Mouse (Mus musculus) limb, embryonic 14.5 days (tissue): Measurements from ENCODE around the gene Adgra3. TPM values are rescaled to one million over a fixed set of nuclear protein-coding genes. Genes with fewer than 3 reads are reported as not detected.

Source experiments
- ATAC-seq: fragments of 200-750 bp; cut with Nextera tagmentation; 2 replicates; pipeline ENCODE4 v1.8.0; 2017; ENCODE audit warnings: low read depth, moderate number of reproducible peaks, moderate TSS enrichment; ENCODE audit not compliant: low FRiP score
- DNase-seq: peaks from one replicate; pipeline ENCODE4 v3.0.0-alpha.2; 2015; ENCODE audit warnings: low spot score
- H3K27ac ChIP-seq: fragments of 300-500 bp; sonication (generic); replicated peaks from 2 replicates; pipeline ENCODE4 v1.5.1; 2014; ENCODE audit warnings: low read depth, mild to moderate bottlenecking, low read length, moderate library complexity, mixed read lengths
- H3K27me3 ChIP-seq: fragments of 300-500 bp; sonication (generic); 2 replicates; pipeline ENCODE4 v1.6.1; 2014; ENCODE audit warnings: low read length, mixed read lengths; ENCODE audit not compliant: control insufficient read depth, insufficient read depth
- H3K36me3 ChIP-seq: fragments of 300-500 bp; sonication (generic); 2 replicates; pipeline ENCODE4 v1.6.1; 2014; ENCODE audit warnings: mild to moderate bottlenecking, low read length, moderate library complexity, mixed read lengths; ENCODE audit not compliant: control insufficient read depth, insufficient read depth
- H3K4me1 ChIP-seq: fragments of 300-500 bp; sonication (generic); 2 replicates; pipeline ENCODE4 v1.6.1; 2014; ENCODE audit warnings: antibody characterized with exemption, low read length, mixed read lengths; ENCODE audit not compliant: control insufficient read depth, insufficient read depth
- H3K4me2 ChIP-seq: fragments of 300-500 bp; sonication (generic); replicated peaks from 2 replicates; pipeline ENCODE4 v1.6.1; 2014; ENCODE audit warnings: low read depth, mild to moderate bottlenecking, low read length, moderate library complexity; ENCODE audit not compliant: severe bottlenecking
- H3K4me3 ChIP-seq: fragments of 300-500 bp; sonication (generic); replicated peaks from 2 replicates; pipeline ENCODE4 v1.5.1; 2014; ENCODE audit warnings: low read length
- H3K9ac ChIP-seq: fragments of 300-500 bp; sonication (generic); 2 replicates; pipeline ENCODE4 v1.6.1; 2014; ENCODE audit warnings: mild to moderate bottlenecking, low read depth, low read length, moderate library complexity; ENCODE audit not compliant: severe bottlenecking
- H3K9me3 ChIP-seq: fragments of 300-500 bp; sonication (generic); 2 replicates; pipeline ENCODE4 v1.6.1; 2016; ENCODE audit warnings: low read length; ENCODE audit not compliant: control insufficient read depth
- POLR2A ChIP-seq: fragments of 200-500 bp; IDR thresholded peaks from 2 replicates; pipeline ENCODE4 v1.8.0; 2012; ENCODE audit warnings: inconsistent platforms, mild to moderate bottlenecking, moderate library complexity, borderline replicate concordance; ENCODE audit not compliant: insufficient read depth, insufficient read length; ENCODE audit errors: extremely low read depth
- WGBS: fragments of 180-500 bp; shearing (Covaris S2); extraction: QIAGEN DNeasy Blood & Tissue Kit; methylation state at CpG from one replicate; pipeline ENCODE4 v1.1.7; 2014; 5-methylcytosine and 5-hydroxymethylcytosine counted together
- polyA plus RNA-seq, 2 experiments: library from polyadenylated mRNA; depleted of rRNA in 1 of 2; stranded (reverse) in 1 of 2; unstranded in 1 of 2; fragments of >200 nt; fragmentation: Nextera tagmentation in 1 of 2; extraction: Ambion mirVana in 1 of 2; gene quantifications; 2 replicates each; pipeline versions ENCODE4 v1.2.1 to v1.2.3; 2012 to 2014

The Adgra3 gene
- polyA plus RNA-seq, 2 experiments, result 55.4 to 90.8 TPM

DNA sequence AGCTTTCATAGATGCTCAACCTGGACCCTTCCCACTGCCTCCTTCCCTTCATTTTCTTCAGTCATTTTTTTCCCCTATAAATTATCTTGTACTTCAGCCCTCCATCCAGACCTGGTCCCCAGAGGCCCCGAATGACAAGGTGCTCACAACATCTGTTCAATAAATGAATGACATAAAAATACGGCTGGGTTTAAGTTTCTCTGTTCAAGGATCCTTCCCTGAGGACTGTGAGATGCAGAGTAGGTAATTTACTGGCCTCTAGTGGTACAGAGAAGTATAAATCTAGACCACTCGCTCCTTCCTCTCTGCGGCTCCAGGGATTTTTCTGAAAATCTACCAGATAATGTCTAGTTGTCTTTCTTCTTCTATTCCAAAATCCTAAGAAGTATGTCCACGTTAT is 26.5 kb downstream of the Adgra3 start:
- no peak overlapping the region for H3K4me2 ChIP-seq
- no peaks in the 10 kb centered on the region for H3K27me3 ChIP-seq
- DNase-seq (peak; percentile 49), ATAC-seq (peak; percentile 50; the same call in 1 of the 2 replicates)
- 0 out of 2 replicates have a peak, but pooled peaks cover 4% of the 10 kb centered on the region for H3K36me3 ChIP-seq
- no peak for TF ChIP-seq POLR2A
- no peak overlapping the region for H3K4me3 ChIP-seq
- no peak overlapping the region for H3K27ac ChIP-seq
- no peaks in the 10 kb centered on the region for H3K9me3 ChIP-seq
- H3K4me1 ChIP-seq, result peaks cover 48% of the 10 kb centered on the region
- WGBS, result 43% methylated on average over 5 of the region's 5 CpGs
- H3K9ac ChIP-seq, result no peak overlapping the region

DNA sequence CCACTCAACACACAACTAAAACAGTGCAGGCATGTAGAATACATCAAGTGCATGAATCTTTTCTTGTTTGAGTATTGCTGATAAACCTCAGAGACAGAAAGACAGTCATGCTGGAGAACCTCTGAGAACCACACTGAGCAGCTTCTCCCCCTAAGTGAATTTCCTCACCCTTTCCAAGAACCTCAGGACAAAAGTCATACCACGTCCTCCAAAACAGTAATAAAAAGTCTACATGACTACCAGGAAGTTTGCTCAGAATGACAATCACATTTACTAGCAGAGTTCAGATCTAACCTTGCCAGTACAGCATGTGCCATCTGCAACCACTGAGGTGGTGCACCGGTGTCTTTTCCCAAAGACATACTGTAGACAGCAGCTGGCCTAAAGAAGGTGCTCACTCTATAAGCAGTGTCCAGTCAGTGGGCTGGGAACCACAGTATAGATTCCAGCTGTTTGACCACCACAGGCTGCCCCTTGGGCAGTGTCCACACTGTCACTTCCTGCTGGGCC is 27.0 kb downstream of the Adgra3 start:
- Histone ChIP-seq H3K4me3 (no peak overlapping the region), H3K4me1 (peaks cover 49% of the 10 kb centered on the region), H3K9me3 (no peaks in the 10 kb centered on the region), H3K9ac (no peak overlapping the region), H3K36me3 (0 out of 2 replicates have a peak, but pooled peaks cover 4% of the 10 kb centered on the region), H3K4me2 (no peak overlapping the region), H3K27me3 (no peaks in the 10 kb centered on the region), H3K27ac (no peak overlapping the region)
- 77% methylated on average over 2 of the region's 2 CpGs for WGBS
- no peak for TF ChIP-seq POLR2A
- DNase-seq (no peak), ATAC-seq (no peak)

DNA sequence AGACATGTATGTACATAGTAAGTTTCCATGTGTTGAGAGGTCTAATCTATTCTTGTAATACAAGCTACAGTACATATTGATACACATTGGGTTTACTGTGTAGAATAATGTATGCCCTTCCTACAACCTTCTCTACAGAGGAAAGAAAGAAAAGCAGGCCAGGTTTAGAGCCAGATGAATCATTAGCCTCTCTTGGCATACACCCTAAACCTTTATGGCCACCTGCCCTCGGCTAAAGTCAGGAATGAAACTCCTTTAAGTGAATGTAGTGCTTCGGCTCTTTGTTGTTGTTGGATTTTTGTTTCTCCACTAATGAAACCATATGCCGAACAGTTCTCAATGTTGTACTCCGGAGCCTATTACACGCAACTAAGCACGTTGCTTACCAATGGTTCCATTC is 27.5 kb downstream of the Adgra3 start:
- Histone ChIP-seq H3K9ac (no peak overlapping the region), H3K4me1 (peaks cover 49% of the 10 kb centered on the region), H3K27me3 (no peaks in the 10 kb centered on the region), H3K4me2 (no peak overlapping the region), H3K4me3 (no peak overlapping the region), H3K9me3 (no peaks in the 10 kb centered on the region), H3K36me3 (0 out of 2 replicates have a peak, but pooled peaks cover 4% of the 10 kb centered on the region), H3K27ac (no peak overlapping the region)
- WGBS, result 61% methylated on average over 6 of the region's 6 CpGs
- DNase-seq, result peak; percentile 12
- TF ChIP-seq POLR2A, result no peak
- ATAC-seq, result no peak

DNA sequence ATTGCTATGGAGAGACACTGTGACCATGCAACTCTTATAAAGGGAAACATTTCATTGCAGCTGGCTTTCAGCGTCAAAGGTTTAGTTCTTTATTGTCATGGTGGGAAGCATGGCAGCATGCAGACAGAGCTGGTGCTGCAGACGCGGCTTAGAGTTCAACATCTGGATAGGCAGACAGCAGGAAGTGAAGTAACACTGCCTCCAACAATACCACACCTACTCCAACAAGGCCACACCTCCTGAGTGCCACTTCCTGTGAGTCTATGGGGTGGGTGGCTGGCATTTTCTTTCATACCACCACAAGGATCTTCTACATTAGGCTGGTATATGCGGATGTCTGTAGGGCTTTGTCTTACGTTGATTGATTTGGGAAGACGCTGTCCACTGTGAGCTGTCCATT is 29.1 kb downstream of the Adgra3 start:
- Histone ChIP-seq H3K27me3 (no peaks in the 10 kb centered on the region), H3K4me1 (peaks cover 40% of the 10 kb centered on the region), H3K36me3 (peaks cover 14% of the 10 kb centered on the region; the same call in 1 of the 2 replicates), H3K4me2 (no peak overlapping the region), H3K4me3 (no peak overlapping the region), H3K27ac (no peak overlapping the region), H3K9me3 (no peaks in the 10 kb centered on the region), H3K9ac (no peak overlapping the region)
- DNase-seq (no peak), ATAC-seq (no peak)
- no peak for TF ChIP-seq POLR2A
- 71% methylated on average over 6 of the region's 6 CpGs for WGBS

- WGBS, result 61% methylated on average over 5 of the region's 5 CpGs
- ATAC-seq, result no peak
- DNase-seq, result no peak
- Histone ChIP-seq H3K36me3 (peaks cover 28% of the 10 kb centered on the region), H3K4me1 (peaks cover 34% of the 10 kb centered on the region), H3K4me3 (no peak overlapping the region), H3K9ac (no peak overlapping the region), H3K27me3 (no peaks in the 10 kb centered on the region), H3K4me2 (no peak overlapping the region), H3K27ac (no peak overlapping the region), H3K9me3 (no peaks in the 10 kb centered on the region)
- TF ChIP-seq POLR2A, result no peak
These were observed 31.2 kb downstream of the Adgra3 start for GRCm38 (mm10) chr5:50027561-50027960.

GRCm38 (mm10) chr5:50027001-50027400 is 31.8 kb downstream of the Adgra3 start:
- Histone ChIP-seq H3K4me2 (no peak overlapping the region), H3K27ac (no peak overlapping the region), H3K4me3 (no peak overlapping the region), H3K4me1 (peaks cover 30% of the 10 kb centered on the region), H3K9me3 (no peaks in the 10 kb centered on the region), H3K36me3 (peaks cover 30% of the 10 kb centered on the region), H3K27me3 (no peaks in the 10 kb centered on the region), H3K9ac (no peak overlapping the region)
- TF ChIP-seq POLR2A, result no peak
- 51% methylated on average over 7 of the region's 7 CpGs for WGBS
- DNase-seq (peak; percentile 19), ATAC-seq (no peak)
